Mouse (Mus musculus) hindbrain, embryonic 15.5 days (tissue): ENCODE results near the gene Cfap43. TPM values are rescaled to one million over a fixed set of nuclear protein-coding genes. Genes with fewer than 3 reads are reported as not detected.

ENCODE experiments used
- ATAC-seq: fragments of 200-750 bp; cut with Nextera tagmentation; 2 replicates; pipeline ENCODE4 v1.8.0; 2017; ENCODE audit warnings: low read depth, moderate number of reproducible peaks, moderate TSS enrichment; ENCODE audit not compliant: low FRiP score
- H3K27ac ChIP-seq: fragments of 300-500 bp; sonication (generic); replicated peaks from 2 replicates; pipeline ENCODE4 v1.5.1; 2015; ENCODE audit warnings: mild to moderate bottlenecking, inconsistent platforms
- H3K27me3 ChIP-seq: fragments of 300-500 bp; sonication (generic); 2 replicates; pipeline ENCODE4 v1.6.1; 2015; ENCODE audit warnings: control low read depth, inconsistent platforms
- H3K36me3 ChIP-seq: fragments of 300-500 bp; sonication (generic); 2 replicates; pipeline ENCODE4 v1.6.1; 2015; ENCODE audit warnings: control low read depth, inconsistent platforms
- H3K4me1 ChIP-seq: fragments of 300-500 bp; sonication (generic); replicated peaks from 2 replicates; pipeline ENCODE4 v1.6.1; 2015; ENCODE audit warnings: control low read depth, inconsistent platforms
- H3K4me2 ChIP-seq: fragments of 300-500 bp; sonication (generic); 2 replicates; pipeline ENCODE4 v1.6.1; 2015; ENCODE audit warnings: moderate library complexity, mild to moderate bottlenecking, inconsistent platforms
- H3K4me3 ChIP-seq: fragments of 300-500 bp; sonication (generic); 2 replicates; pipeline ENCODE4 v1.5.1; 2015; ENCODE audit warnings: mild to moderate bottlenecking, inconsistent platforms
- H3K9ac ChIP-seq: fragments of 300-500 bp; sonication (generic); 2 replicates; pipeline ENCODE4 v1.6.1; 2015; ENCODE audit warnings: inconsistent platforms
- H3K9me3 ChIP-seq: fragments of 300-500 bp; sonication (generic); 2 replicates; pipeline ENCODE4 v1.6.1; 2016; ENCODE audit warnings: control low read depth, inconsistent platforms
- WGBS: fragments of 180-500 bp; shearing (Covaris S2); methylation state at CpG from one replicate; pipeline ENCODE4 v1.1.7; 2015; 5-methylcytosine and 5-hydroxymethylcytosine counted together
- polyA plus RNA-seq: library from polyadenylated mRNA; unstranded; fragments of >200 nt; fragmentation: Nextera tagmentation; extraction: Ambion mirVana; gene quantifications from 2 replicates; pipeline ENCODE4 v1.2.1, GENCODE M21; 2015

Gene Cfap43
- polyA plus RNA-seq = 1.5 and 2.3 TPM in 2 replicates

GRCm38 (mm10) chr19:47919126-47919965 lies at the start of gene Cfap43, which contains the start of gene Itprip:
TSS of gene Cfap43 (minus strand) at chr19:47919287.
TSS of gene Itprip (minus strand) at chr19:47919299.
- no peaks in the 10 kb centered on the region for H3K27me3 ChIP-seq
- under 1% methylated on average over 48 of the region's 48 CpGs for WGBS
- no peaks in the 10 kb centered on the region for H3K9me3 ChIP-seq
- ATAC-seq = peak; percentile 82
- peak within 1 kb of the TSS; percentile 86 for H3K4me2 ChIP-seq
- H3K36me3 ChIP-seq = no peaks in the 10 kb centered on the region
- H3K9ac ChIP-seq = peak within 1 kb of the TSS; percentile 63
- peak within 1 kb of the TSS; percentile 79 for H3K27ac ChIP-seq
- peaks cover 24% of the 10 kb centered on the region for H3K4me1 ChIP-seq
- H3K4me3 ChIP-seq = peak within 1 kb of the TSS; percentile 77

GRCm38 (mm10) chr19:47958181-47958580 lies 39.1 kb upstream of the Cfap43 start:
- no peaks in the 10 kb centered on the region for H3K27me3 ChIP-seq
- H3K4me3 ChIP-seq = no peak overlapping the region
- H3K9me3 ChIP-seq = no peaks in the 10 kb centered on the region
- H3K36me3 ChIP-seq = no peaks in the 10 kb centered on the region
- no peak overlapping the region for H3K27ac ChIP-seq
- WGBS = 50% methylated on average over 13 of the region's 13 CpGs
- ATAC-seq = no peak
- H3K4me1 ChIP-seq = no peaks in the 10 kb centered on the region; the same call in 1 of the 2 replicates
- H3K4me2 ChIP-seq = no peak overlapping the region
- H3K9ac ChIP-seq = no peak overlapping the region

GRCm38 (mm10) chr19:47953169-47953568 lies 34.1 kb upstream of the Cfap43 start:
- 39% methylated on average over 9 of the region's 9 CpGs for WGBS
- H3K27ac ChIP-seq = no peak overlapping the region

DNA sequence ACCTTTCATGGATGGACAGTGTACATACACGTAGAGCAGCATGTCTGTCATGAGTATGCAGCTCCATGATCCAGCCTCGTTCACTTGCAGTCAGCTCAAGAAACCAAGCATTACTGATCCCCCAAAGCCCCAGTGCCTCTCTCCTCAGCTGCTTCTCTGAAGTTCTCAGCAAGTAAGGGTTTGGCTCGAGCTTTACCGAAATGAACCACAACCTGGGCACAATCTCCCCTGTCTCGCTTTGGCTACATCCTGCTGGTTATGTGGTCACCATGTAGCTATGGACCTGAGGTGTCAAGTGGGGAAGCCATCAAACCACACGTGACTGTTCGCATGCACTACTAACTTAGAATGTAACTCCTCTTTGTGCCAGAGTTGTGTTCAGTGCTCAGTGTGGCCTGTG lies 31.9 kb upstream of the Cfap43 start:
- H3K36me3 ChIP-seq = no peaks in the 10 kb centered on the region

More at GRCm38 (mm10) chr19:47953169-47953568, 34.1 kb upstream of the Cfap43 start:
- Histone ChIP-seq H3K9me3 (no peaks in the 10 kb centered on the region), H3K27me3 (no peaks in the 10 kb centered on the region), H3K4me3 (no peak overlapping the region), H3K36me3 (no peaks in the 10 kb centered on the region), H3K4me2 (no peak overlapping the region), H3K9ac (no peak overlapping the region), H3K4me1 (no peaks in the 10 kb centered on the region; the same call in 1 of the 2 replicates)
- ATAC-seq = no peak

DNA sequence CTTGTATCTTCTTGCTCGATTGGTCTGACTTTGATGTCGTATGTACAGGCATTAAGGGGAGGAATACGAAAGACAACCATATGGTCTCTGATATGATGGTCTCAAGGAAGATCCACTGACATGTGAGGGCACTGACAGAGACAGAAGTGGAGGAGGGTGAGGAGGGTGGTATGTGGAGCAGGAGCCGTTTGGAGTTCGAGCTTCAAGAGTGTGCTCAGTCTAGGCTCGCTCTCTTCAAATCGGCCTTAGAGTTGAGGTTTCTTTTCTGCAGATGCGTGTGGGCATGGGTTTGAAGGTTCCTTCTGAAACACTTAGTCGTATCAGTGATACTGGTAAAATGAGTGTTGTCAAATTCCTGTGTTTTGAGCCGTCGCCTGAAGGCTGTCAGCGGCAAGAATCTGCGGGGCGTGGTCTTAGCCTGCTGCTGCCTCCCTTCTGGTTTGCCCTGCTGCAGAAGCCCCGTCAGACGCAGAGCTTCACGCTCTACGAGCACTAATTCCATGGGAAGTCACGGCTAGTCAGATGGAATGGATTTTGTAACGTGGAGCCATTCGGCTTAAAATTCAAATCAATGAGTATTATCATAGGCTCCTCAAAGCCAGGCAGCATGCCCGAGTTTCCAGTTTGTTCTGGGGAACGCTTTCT lies 27.9 kb upstream of the Cfap43 start:
- Histone ChIP-seq H3K36me3 (no peaks in the 10 kb centered on the region), H3K27me3 (0 out of 2 replicates have a peak, but pooled peaks cover 3% of the 10 kb centered on the region), H3K4me3 (no peak overlapping the region), H3K9ac (no peak overlapping the region), H3K9me3 (no peaks in the 10 kb centered on the region), H3K4me2 (peak overlapping the region; percentile 21), H3K27ac (no peak overlapping the region), H3K4me1 (0 out of 2 replicates have a peak, but pooled peaks cover 4% of the 10 kb centered on the region)
- ATAC-seq = no peak
- WGBS = 51% methylated on average over 23 of the region's 23 CpGs

More for the DNA sequence above, 31.9 kb upstream of the Cfap43 start:
- H3K4me3 ChIP-seq = no peak overlapping the region
- H3K9me3 ChIP-seq = no peaks in the 10 kb centered on the region
- H3K4me2 ChIP-seq = no peak overlapping the region
- no peak overlapping the region for H3K27ac ChIP-seq
- WGBS = 90% methylated on average over 7 of the region's 7 CpGs
- H3K4me1 ChIP-seq = 0 out of 2 replicates have a peak, but pooled peaks cover 4% of the 10 kb centered on the region
- H3K9ac ChIP-seq = no peak overlapping the region
- ATAC-seq = no peak
- 0 out of 2 replicates have a peak, but pooled peaks cover 3% of the 10 kb centered on the region for H3K27me3 ChIP-seq

GRCm38 (mm10) chr19:47939361-47939760 lies 20.3 kb upstream of the Cfap43 start:
- Histone ChIP-seq H3K4me2 (no peak overlapping the region), H3K9ac (no peak overlapping the region), H3K4me3 (no peak overlapping the region), H3K9me3 (no peaks in the 10 kb centered on the region), H3K27ac (no peak overlapping the region), H3K27me3 (no peaks in the 10 kb centered on the region), H3K4me1 (peaks cover 6% of the 10 kb centered on the region), H3K36me3 (no peaks in the 10 kb centered on the region)
- no peak for ATAC-seq
- WGBS = 85% methylated on average over 6 of the region's 6 CpGs

GRCm38 (mm10) chr19:47937443-47938406 lies 18.6 kb upstream of the Cfap43 start, which contains the start of gene Cfap58:
TSS of gene Cfap58 (plus strand) at chr19:47937675.
- peak within 1 kb of the TSS; percentile 71 for H3K27ac ChIP-seq
- H3K4me2 ChIP-seq = peak within 1 kb of the TSS; percentile 65
- H3K9me3 ChIP-seq = no peaks in the 10 kb centered on the region
- no peaks in the 10 kb centered on the region for H3K36me3 ChIP-seq
- peak within 1 kb of the TSS; percentile 34 for H3K9ac ChIP-seq
- H3K4me1 ChIP-seq = peaks cover 6% of the 10 kb centered on the region
- peak; percentile 90 for ATAC-seq
- no peaks in the 10 kb centered on the region for H3K27me3 ChIP-seq
- peak within 1 kb of the TSS; percentile 40 for H3K4me3 ChIP-seq
- WGBS = 3% methylated on average over 41 of the region's 41 CpGs

GRCm38 (mm10) chr19:47936938-47937337 lies 17.9 kb upstream of the Cfap43 start:
- no peaks in the 10 kb centered on the region for H3K36me3 ChIP-seq
- H3K4me3 ChIP-seq = peak overlapping the region; percentile 40
- H3K9me3 ChIP-seq = no peaks in the 10 kb centered on the region
- peak overlapping the region; percentile 34 for H3K9ac ChIP-seq
- no peak for ATAC-seq
- H3K4me2 ChIP-seq = peak overlapping the region; percentile 65
- WGBS = 54% methylated on average over 9 of the region's 9 CpGs
- H3K4me1 ChIP-seq = peaks cover 6% of the 10 kb centered on the region
- H3K27me3 ChIP-seq = no peaks in the 10 kb centered on the region
- peak overlapping the region; percentile 71; the same call in 1 of the 2 replicates for H3K27ac ChIP-seq

GRCm38 (mm10) chr19:47936490-47936889 lies 17.4 kb upstream of the Cfap43 start:
- Histone ChIP-seq H3K4me2 (peak overlapping the region; percentile 65; the same call in 1 of the 2 replicates), H3K27me3 (no peaks in the 10 kb centered on the region)
- 91% methylated on average over 11 of the region's 11 CpGs for WGBS

GRCm38 (mm10) chr19:47935530-47935929 lies 16.4 kb upstream of the Cfap43 start:
- no peak for ATAC-seq
- WGBS = 87% methylated on average over 6 of the region's 6 CpGs
- H3K27ac ChIP-seq = no peak overlapping the region
- no peaks in the 10 kb centered on the region for H3K9me3 ChIP-seq
- H3K27me3 ChIP-seq = no peaks in the 10 kb centered on the region
- H3K9ac ChIP-seq = no peak overlapping the region
- no peaks in the 10 kb centered on the region for H3K36me3 ChIP-seq
- no peak overlapping the region for H3K4me2 ChIP-seq
- H3K4me3 ChIP-seq = no peak overlapping the region
- H3K4me1 ChIP-seq = peaks cover 6% of the 10 kb centered on the region

More at GRCm38 (mm10) chr19:47936490-47936889, 17.4 kb upstream of the Cfap43 start:
- Histone ChIP-seq H3K27ac (no peak overlapping the region), H3K36me3 (no peaks in the 10 kb centered on the region), H3K4me1 (peaks cover 6% of the 10 kb centered on the region), H3K9ac (no peak overlapping the region), H3K9me3 (no peaks in the 10 kb centered on the region), H3K4me3 (no peak overlapping the region)
- ATAC-seq = no peak

GRCm38 (mm10) chr19:47934636-47935238 lies 15.7 kb upstream of the Cfap43 start:
- Histone ChIP-seq H3K27ac (no peak overlapping the region), H3K27me3 (no peaks in the 10 kb centered on the region), H3K4me3 (no peak overlapping the region), H3K4me1 (peaks cover 6% of the 10 kb centered on the region), H3K36me3 (no peaks in the 10 kb centered on the region), H3K9me3 (no peaks in the 10 kb centered on the region), H3K4me2 (no peak overlapping the region), H3K9ac (no peak overlapping the region)
- 73% methylated on average over 16 of the region's 16 CpGs for WGBS
- no peak for ATAC-seq
